In the genomic region with DNA sequence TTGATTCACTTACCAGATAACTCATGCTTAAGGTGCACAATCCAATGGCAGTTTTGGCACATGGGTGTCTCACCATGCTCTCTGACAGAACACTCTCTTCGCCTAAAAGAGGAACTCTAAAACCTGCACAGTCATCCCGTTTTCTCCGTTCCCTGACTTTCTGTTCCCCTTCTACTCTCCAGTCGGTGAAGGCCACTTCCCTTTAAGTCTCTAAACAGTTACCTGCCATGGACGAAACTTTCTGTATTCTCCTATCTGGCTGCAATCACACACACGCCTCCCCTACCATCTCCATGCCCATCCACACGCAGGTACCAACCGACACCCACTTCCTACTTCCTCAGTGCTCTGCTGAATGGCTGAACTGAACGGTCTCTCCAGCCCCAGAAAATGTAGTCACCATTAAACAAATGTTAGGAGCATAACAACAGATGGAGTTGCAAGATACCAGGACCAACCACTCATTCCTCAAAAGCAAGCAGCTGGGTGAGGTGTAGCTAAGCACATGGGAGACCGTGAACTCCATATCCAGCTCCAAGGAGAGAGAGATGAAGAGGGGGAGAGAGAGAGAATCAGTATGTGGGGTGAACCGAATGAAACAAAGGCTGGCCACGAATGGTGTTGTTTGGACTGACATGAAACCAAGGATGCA, we compare ENCODE assay signal across 1 mouse cellular context.
TF ChIP-seq lines count a peak whose summit lies in the region.

No protein-coding gene starts in this region.

TF ChIP-seq in MEL, 35 proteins besides CTCF, POLR2A, EP300 and RAD21 (continued from another document):
- TF ChIP-seq ZNF384 (IDR thresholded peaks at IDR 0.05; ENCODE audit: low read depth, low read length) (no peak), MAFK (IDR thresholded peaks at IDR 0.05; ENCODE audit: borderline replicate concordance, low read depth, low read length) (0 out of 2 replicates have a peak, but pooled peaks have one; percentile 65), E2F4 (IDR thresholded peaks at IDR 0.05; ENCODE audit: borderline replicate concordance, low read depth, low read length) (no peak), TBP (IDR thresholded peaks at IDR 0.05; ENCODE audit: low read depth, low read length) (peak; percentile 60; the same call in 1 of the 2 replicates), KAT2A (conservative IDR thresholded peaks at IDR 0.05; ENCODE audit: low read depth, low read length) (no peak), SIN3A (IDR thresholded peaks at IDR 0.05; ENCODE audit: low read length) (peak; percentile 77), USF1 (IDR thresholded peaks at IDR 0.05; ENCODE audit: low read depth, low read length) (no peak), ETS1 (IDR thresholded peaks at IDR 0.05; ENCODE audit: low read depth, low read length) (peak; percentile 85), ZKSCAN1 (IDR thresholded peaks at IDR 0.05; ENCODE audit: low read depth, low read length) (no peak), JUND (IDR thresholded peaks at IDR 0.05; ENCODE audit: low read depth, low read length) (no peak), GATA1 (IDR thresholded peaks at IDR 0.05; ENCODE audit: low read depth, low read length) (peak; percentile 59), MYC (IDR thresholded peaks at IDR 0.05; ENCODE audit: low read depth, low read length) (peak; percentile 99), CHD1 (IDR thresholded peaks at IDR 0.05; ENCODE audit: low read depth, low read length) (no peak), ZC3H11A (IDR thresholded peaks at IDR 0.05; ENCODE audit: low read depth, low read length) (no peak), SMC3 (IDR thresholded peaks at IDR 0.05; ENCODE audit: low read depth, low read length) (no peak), TCF12 (IDR thresholded peaks at IDR 0.05; ENCODE audit: low read depth, low read length) (no peak), POLR2AphosphoS5 (IDR thresholded peaks at IDR 0.05; ENCODE audit: borderline replicate concordance, low read depth, low read length) (0 out of 2 replicates have a peak, but pooled peaks have one; percentile 13), ZMIZ1 (IDR thresholded peaks at IDR 0.05; ENCODE audit: low read depth, low read length) (no peak), ELF1 (IDR thresholded peaks at IDR 0.05; ENCODE audit: low read depth, low read length) (0 out of 2 replicates have a peak, but pooled peaks have one; percentile 66), MAZ (IDR thresholded peaks at IDR 0.05; ENCODE audit: low read depth, low read length) (no peak), MEF2A (IDR thresholded peaks at IDR 0.05; ENCODE audit: extremely low read depth, insufficient replicate concordance, low read depth, low read length, poor library complexity, severe bottlenecking) (no peak), HCFC1 (IDR thresholded peaks at IDR 0.05; ENCODE audit: low read depth, low read length) (peak; percentile 43; the same call in 1 of the 2 replicates), MXI1 (IDR thresholded peaks at IDR 0.05; ENCODE audit: low read depth, low read length) (peak; percentile 92)
